Mouse (Mus musculus): ENCODE measurements around the gene Fsd2. TPM values are rescaled to one million over a fixed set of nuclear protein-coding genes. Genes with fewer than 3 reads are reported as not detected.

Gene Fsd2
- total and polyA plus RNA-seq, 3 experiments, result 0.03 TPM; not detected in 2

GRCm38 (mm10) chr7:81497171-81497570, 69.6 kb downstream of the Fsd2 start:
- no peaks in the 10 kb centered on the region; a peak in 1 of 4 replicates for H3K27me3 ChIP-seq (ENCODE audit: control insufficient read depth in 1 of 2, insufficient read depth in 2 of 2, low read length in 2 of 2)
- H3K4me3 ChIP-seq (ENCODE audit: control insufficient read depth in 1 of 2, insufficient read depth in 1 of 2, low read depth in 2 of 2, low read length in 2 of 2), result no peak overlapping the region
- no peak overlapping the region for H3K27ac ChIP-seq (ENCODE audit: control insufficient read depth, low read depth, low read length)
- no peaks in the 10 kb centered on the region for H3K36me3 ChIP-seq (ENCODE audit: control insufficient read depth in 1 of 2, insufficient read depth in 2 of 2, low read length in 2 of 2)
- no peak for DNase-seq (ENCODE audit: low read depth, low spot score)
- H3K9ac ChIP-seq (ENCODE audit: control insufficient read depth, low read depth, low read length, poor library complexity, severe bottlenecking), result no peak overlapping the region
- no peaks in the 10 kb centered on the region for H3K4me1 ChIP-seq (ENCODE audit: control insufficient read depth in 1 of 2, insufficient read depth in 2 of 2, low read length in 2 of 2)
- no peaks in the 10 kb centered on the region for H3K9me3 ChIP-seq (replicated peaks; ENCODE audit: insufficient read depth, low read length)
- TF ChIP-seq ELF1 (IDR thresholded peaks at IDR 0.05; ENCODE audit: low read depth, low read length) (no peak), RAD21 (IDR thresholded peaks at IDR 0.05; ENCODE audit: low read depth, low read length) (no peak), MAFK (IDR thresholded peaks at IDR 0.05; ENCODE audit: borderline replicate concordance, low read depth, low read length) (no peak), NELFE (IDR thresholded peaks at IDR 0.05; ENCODE audit: low read depth, low read length) (no peak), GABPA (IDR thresholded peaks at IDR 0.05; ENCODE audit: low read depth, low read length) (no peak), POLR2AphosphoS2 (IDR thresholded peaks at IDR 0.05; ENCODE audit: low read length) (no peak), GATA1 (IDR thresholded peaks at IDR 0.05; ENCODE audit: low read depth, low read length) (no peak), MAX (IDR thresholded peaks at IDR 0.05; ENCODE audit: low read length) (no peak), POLR2A (IDR thresholded peaks at IDR 0.05; ENCODE audit: control insufficient read depth in 1 of 2, insufficient read depth in 1 of 2, low read depth in 1 of 2, low read length in 2 of 2, poor library complexity in 1 of 2) (no peak), ETS1 (IDR thresholded peaks at IDR 0.05; ENCODE audit: low read depth, low read length) (no peak), SMC3 (IDR thresholded peaks at IDR 0.05; ENCODE audit: low read depth, low read length) (no peak), TCF12 (IDR thresholded peaks at IDR 0.05; ENCODE audit: low read depth, low read length) (no peak), TAL1 (IDR thresholded peaks at IDR 0.05; ENCODE audit: low read length) (no peak), CHD1 (IDR thresholded peaks at IDR 0.05; ENCODE audit: low read depth, low read length) (no peak), SIN3A (IDR thresholded peaks at IDR 0.05; ENCODE audit: low read length) (no peak), MAZ (IDR thresholded peaks at IDR 0.05; ENCODE audit: low read depth, low read length) (no peak)
- no peaks in the 10 kb centered on the region for H3K79me2 ChIP-seq (ENCODE audit: control insufficient read depth, insufficient read depth, low read length, poor library complexity)

- Histone ChIP-seq H3K9ac (ENCODE audit: control insufficient read depth, low read depth, low read length, poor library complexity, severe bottlenecking) (no peak within 1 kb of the TSS), H3K27ac (ENCODE audit: control insufficient read depth, low read depth, low read length) (no peak within 1 kb of the TSS), H3K4me3 (ENCODE audit: control insufficient read depth in 1 of 2, insufficient read depth in 1 of 2, low read depth in 2 of 2, low read length in 2 of 2) (no peak within 1 kb of the TSS), H3K27me3 (ENCODE audit: control insufficient read depth in 1 of 2, insufficient read depth in 2 of 2, low read length in 2 of 2) (no peaks in the 10 kb centered on the region), H3K9me3 (replicated peaks; ENCODE audit: insufficient read depth, low read length) (no peaks in the 10 kb centered on the region), H3K36me3 (ENCODE audit: control insufficient read depth in 1 of 2, insufficient read depth in 2 of 2, low read length in 2 of 2) (no peaks in the 10 kb centered on the region), H3K79me2 (ENCODE audit: control insufficient read depth, insufficient read depth, low read length, poor library complexity) (no peaks in the 10 kb centered on the region), H3K4me1 (ENCODE audit: control insufficient read depth in 1 of 2, insufficient read depth in 2 of 2, low read length in 2 of 2) (no peaks in the 10 kb centered on the region)
- DNase-seq (ENCODE audit: low read depth, low spot score), result no peak
- no peak for TF ChIP-seq POLR2A (IDR thresholded peaks at IDR 0.05; ENCODE audit: control insufficient read depth in 1 of 2, insufficient read depth in 1 of 2, low read depth in 1 of 2, low read length in 2 of 2, poor library complexity in 1 of 2)
- no peak for TF ChIP-seq ELF1 (IDR thresholded peaks at IDR 0.05; ENCODE audit: low read depth, low read length)
- TF ChIP-seq ZKSCAN1 (IDR thresholded peaks at IDR 0.05; ENCODE audit: low read depth, low read length), result no peak
- no peak for TF ChIP-seq MXI1 (IDR thresholded peaks at IDR 0.05; ENCODE audit: low read depth, low read length)
- TF ChIP-seq HCFC1 (IDR thresholded peaks at IDR 0.05; ENCODE audit: low read depth, low read length), result no peak
- no peak for TF ChIP-seq ZMIZ1 (IDR thresholded peaks at IDR 0.05; ENCODE audit: low read depth, low read length)
- TF ChIP-seq E2F4 (IDR thresholded peaks at IDR 0.05; ENCODE audit: borderline replicate concordance, low read depth, low read length), result no peak
- TF ChIP-seq RCOR1 (IDR thresholded peaks at IDR 0.05; ENCODE audit: low read depth, low read length), result no peak
- no peak for TF ChIP-seq BHLHE40 (IDR thresholded peaks at IDR 0.05; ENCODE audit: borderline replicate concordance, low read depth, low read length)
- no peak for TF ChIP-seq ZC3H11A (IDR thresholded peaks at IDR 0.05; ENCODE audit: low read depth, low read length)
- TF ChIP-seq MEF2A (IDR thresholded peaks at IDR 0.05; ENCODE audit: extremely low read depth, insufficient replicate concordance, low read depth, low read length, poor library complexity, severe bottlenecking), result no peak
- no peak for TF ChIP-seq MAX (IDR thresholded peaks at IDR 0.05; ENCODE audit: low read length)
- no peak for TF ChIP-seq TBP (IDR thresholded peaks at IDR 0.05; ENCODE audit: low read depth, low read length)
Observed at GRCm38 (mm10) chr7:81493331-81494021, 73.3 kb downstream of the Fsd2 start, which contains the start of gene Ap3b2. Gene Ap3b2, minus strand, starts transcription at chr7:81493925.

Measured in MEL (cell line).